Mouse (Mus musculus): ENCODE data around the gene Ly6g6d.
A peak's percentile ranks its signal among the peaks of the same experiment; 100 is the strongest.
"Not testable (repeated sequence)": the region's sequence is repeated elsewhere in the genome, so short reads cannot be mapped to it uniquely, and the experiment has no call there.

Ly6g6d gene

DNA sequence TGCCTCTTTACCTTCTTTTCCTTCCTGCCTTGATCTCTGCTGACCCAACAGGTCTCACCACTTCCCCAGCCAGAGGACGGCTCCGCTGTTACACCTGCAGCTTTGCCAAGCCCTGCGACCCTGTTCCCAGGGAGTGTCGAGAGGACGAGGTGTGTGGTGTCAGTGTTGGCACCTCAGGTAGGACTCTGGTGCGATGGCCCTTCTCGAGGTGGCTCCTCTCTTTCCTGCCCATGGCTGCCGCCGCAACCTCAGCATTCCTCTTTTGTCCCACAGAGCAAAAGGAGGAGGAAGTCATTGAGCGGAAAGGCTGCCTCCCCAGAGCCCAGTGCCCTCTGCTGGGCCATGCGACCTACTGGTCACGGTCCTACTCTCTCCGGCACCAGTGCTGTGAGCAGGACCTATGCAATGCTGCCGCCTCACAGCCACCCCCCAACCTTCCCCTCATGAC is at the start of gene Ly6g6d:
Gene Ly6g6d, minus strand, starts transcription at position 280 of the 448 bp plus-strand sequence.
- no peak for DNase-seq (ENCODE audit: low read depth, low spot score)

DNA sequence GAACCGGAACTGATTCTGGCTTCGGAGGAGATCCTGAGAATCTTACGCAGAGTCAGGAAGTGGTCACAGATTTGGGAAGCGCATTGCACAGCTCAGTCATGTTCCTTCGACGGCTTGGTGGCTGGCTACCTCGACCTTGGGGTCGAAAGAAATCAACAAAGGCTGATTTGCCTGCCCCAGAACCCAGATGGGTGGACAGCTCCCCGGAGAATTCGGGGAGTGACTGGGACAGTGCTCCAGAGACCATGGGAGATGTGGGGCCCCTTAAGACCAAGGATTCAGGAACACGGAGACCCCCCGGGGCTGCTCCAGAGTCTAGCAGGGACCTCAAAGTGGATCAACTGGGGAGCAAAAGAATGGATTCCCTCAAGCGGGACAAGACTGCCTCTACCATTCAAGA is 49.2 kb upstream of the Ly6g6d start:
- DNase-seq (ENCODE audit: low read depth, low spot score): no peak

DNA sequence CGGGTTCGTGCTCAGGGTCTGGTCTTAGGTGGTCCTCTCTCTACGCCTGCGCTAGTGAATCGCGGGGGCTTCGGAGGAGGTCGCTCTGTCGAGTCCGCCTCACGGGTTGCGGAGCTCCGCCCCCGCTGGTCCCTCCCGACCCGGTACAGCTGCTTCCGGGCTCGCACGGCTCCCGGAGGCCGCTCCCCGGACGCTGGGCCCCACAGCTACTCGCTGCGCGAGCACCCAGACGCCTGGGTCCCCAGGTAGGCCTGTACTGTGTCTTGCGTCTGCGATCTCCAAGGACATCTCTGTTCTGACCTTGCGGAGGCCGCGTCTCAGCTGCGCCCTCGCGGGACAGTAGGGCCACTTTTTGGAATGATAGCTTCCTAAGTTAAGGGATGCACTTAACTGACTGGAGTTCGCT is 48.3 kb upstream of the Ly6g6d start, which contains the start of gene D17H6S53E:
Gene D17H6S53E, plus strand, starts transcription at position 168 of the 406 bp plus-strand sequence.
- DNase-seq (ENCODE audit: low read depth, low spot score): peak; percentile 41

DNA sequence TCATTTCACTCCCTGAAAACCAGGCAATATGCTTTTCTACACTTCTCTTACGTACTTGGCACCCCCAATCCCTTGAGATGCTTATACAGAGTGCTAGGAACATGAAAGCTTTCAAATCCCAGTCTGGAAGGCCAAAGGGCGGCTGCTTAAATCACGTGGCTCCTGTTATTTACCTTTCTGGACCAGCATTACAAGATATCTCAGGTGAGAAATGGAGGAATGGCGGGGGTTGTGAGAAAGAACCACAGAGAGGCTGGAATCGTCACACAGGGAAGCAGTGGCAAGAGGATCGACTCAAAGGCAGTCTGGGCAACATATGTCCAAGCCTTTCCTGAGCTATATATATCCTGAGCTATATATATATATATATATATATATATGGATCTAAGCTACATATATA is 47.7 kb upstream of the Ly6g6d start:
- DNase-seq (ENCODE audit: low read depth, low spot score): no peak

DNA sequence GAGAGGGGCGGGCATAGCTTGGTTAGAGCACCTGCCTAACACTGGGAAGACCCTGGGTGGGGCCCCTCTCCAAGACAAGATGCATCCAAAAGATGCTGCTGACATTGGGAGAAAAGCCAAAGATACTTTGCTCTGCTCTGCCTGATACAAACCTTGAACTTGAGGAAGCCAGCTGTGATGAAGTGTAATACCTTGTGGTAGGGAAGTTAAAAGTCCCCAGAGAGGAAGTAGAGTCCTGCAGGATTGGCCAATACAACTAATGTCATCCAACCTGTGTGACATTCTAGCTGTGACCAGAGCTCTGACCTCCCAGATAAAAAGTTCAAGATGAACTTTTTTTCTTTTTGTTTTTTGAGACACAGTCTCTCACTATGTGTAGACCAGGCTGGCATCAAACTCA is 47.2 kb upstream of the Ly6g6d start:
- DNase-seq (ENCODE audit: low read depth, low spot score): no peak

DNA sequence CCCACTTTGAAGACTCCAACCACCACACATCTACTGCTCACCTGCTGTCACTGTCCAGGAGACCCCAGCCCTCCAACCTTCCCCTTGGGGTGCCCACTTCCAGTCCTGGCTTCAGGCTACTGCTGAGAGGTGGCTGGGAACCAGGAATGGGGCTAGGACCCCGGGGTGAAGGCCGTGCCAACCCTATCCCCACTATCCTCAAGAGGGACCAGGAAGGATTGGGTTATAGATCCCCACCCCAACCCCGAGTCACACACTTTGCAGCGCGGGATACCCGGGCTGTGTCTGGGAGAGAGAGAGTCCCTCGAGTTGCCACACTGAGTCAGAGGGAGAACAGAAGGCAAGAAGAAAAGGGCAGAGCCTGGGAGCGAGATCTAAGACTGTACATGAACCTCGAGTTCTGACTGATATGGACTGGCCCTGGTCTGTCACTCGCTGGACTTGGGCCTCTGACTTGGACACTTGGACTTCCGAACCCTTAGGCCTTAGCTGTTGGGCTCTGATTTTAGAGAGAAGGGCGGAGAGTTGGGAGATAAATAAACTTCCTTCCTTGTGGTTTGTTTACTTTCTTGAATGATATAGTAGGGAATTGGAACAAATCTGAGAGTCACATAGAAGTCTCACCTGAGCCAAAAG is 46.5 kb upstream of the Ly6g6d start:
- DNase-seq (ENCODE audit: low read depth, low spot score): not testable (repeated sequence)

DNA sequence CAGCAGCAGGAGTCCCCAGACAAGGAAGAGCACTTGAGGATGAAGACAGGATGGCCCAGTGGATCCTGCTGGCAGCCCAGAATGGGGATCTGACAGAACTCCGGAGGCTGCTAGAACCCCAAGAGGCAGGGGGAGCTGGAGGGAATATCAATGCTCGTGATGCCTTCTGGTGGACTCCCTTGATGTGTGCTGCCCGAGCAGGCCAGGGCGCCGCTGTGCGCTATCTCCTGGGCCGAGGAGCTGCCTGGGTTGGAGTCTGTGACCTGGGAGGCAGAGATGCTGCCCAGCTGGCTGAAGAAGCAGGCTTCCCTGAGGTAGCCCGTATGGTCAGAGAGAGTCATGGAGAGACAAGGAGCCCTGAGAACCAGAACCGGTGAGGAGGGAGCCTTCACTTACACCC is 45.4 kb upstream of the Ly6g6d start:
- DNase-seq (ENCODE audit: low read depth, low spot score): not testable (repeated sequence)

DNA sequence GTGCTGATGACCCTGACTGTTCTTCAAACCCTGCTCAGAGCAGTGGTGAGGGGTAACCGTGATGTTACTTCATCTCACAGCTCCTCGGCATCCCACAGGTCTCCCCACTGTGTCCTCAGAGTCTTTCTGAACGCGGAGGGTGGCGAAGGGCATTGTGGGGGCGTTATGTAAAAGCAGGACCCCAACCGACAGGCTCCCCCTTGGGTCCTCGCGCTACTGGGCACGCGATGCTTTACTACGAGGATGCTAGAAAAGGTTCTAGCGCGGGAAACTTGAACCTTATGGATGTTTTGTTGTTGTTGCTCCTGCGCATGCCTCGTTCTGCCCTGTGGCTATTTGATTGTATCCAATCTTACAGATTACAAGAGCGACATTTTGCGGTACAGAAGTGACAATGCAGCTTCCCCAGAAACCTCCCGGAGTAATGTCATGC is 44.0 kb upstream of the Ly6g6d start, which contains the start of gene Csnk2b:
Gene Csnk2b, minus strand, starts transcription at position 183 of the 433 bp plus-strand sequence.
- DNase-seq (ENCODE audit: low read depth, low spot score): peak; percentile 78

DNA sequence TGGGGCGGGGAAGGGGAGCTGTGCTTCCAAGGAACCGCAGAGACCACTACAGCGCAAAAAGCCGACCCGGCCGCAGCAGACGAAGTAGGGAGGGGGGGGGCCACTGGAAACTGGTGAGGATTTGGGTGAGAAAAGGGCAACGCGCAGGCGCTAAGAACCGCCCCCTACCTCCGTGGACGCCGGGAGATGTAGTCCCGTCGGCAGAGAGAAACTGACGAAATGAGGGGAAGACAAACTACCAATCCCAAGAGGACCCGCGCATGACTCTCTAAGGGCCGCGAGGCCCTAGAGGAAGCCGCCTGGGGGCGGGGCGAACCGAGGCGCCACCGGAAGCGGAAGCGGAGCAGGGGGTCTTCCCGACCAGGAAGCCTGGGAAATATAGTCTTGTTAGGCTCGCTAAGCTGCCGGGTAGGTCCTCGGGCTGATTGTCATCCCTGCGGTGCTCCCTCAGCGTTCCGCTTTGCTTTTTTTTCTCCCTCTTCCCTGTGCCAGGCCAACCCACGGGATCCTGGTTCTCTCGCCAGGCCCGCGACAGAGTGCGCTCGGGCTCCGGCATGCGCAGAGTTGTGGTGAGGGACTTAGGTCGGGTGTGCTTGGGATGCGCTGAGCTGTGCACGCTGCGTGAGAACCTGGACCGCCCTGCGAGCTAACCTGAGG is 43.4 kb upstream of the Ly6g6d start, which contains the start of gene Gpank1:
Gene Gpank1, plus strand, starts transcription at position 313 of the 657 bp plus-strand sequence.
- DNase-seq (ENCODE audit: low read depth, low spot score): peak; percentile 99

DNA sequence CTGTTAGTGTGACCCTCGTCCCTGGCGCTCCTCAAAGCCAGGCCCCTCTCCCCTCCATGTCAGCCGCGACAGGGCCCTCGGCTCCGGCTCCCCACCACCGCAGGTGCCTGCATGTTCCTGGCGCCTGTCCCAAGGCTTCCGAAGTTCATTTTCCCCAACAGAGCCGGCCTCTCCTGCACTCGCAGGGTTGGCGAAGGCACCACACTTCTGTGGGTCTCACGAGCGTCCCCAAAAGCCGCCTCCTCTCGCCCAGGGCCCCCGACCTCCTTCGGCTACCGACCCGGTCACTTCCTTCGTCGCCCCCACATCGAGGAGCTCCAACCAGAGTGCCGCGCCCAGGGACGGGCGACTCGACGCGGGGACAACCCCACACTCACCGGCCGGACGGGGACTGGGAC is 42.9 kb upstream of the Ly6g6d start:
- no peak for DNase-seq (ENCODE audit: low read depth, low spot score)

DNA sequence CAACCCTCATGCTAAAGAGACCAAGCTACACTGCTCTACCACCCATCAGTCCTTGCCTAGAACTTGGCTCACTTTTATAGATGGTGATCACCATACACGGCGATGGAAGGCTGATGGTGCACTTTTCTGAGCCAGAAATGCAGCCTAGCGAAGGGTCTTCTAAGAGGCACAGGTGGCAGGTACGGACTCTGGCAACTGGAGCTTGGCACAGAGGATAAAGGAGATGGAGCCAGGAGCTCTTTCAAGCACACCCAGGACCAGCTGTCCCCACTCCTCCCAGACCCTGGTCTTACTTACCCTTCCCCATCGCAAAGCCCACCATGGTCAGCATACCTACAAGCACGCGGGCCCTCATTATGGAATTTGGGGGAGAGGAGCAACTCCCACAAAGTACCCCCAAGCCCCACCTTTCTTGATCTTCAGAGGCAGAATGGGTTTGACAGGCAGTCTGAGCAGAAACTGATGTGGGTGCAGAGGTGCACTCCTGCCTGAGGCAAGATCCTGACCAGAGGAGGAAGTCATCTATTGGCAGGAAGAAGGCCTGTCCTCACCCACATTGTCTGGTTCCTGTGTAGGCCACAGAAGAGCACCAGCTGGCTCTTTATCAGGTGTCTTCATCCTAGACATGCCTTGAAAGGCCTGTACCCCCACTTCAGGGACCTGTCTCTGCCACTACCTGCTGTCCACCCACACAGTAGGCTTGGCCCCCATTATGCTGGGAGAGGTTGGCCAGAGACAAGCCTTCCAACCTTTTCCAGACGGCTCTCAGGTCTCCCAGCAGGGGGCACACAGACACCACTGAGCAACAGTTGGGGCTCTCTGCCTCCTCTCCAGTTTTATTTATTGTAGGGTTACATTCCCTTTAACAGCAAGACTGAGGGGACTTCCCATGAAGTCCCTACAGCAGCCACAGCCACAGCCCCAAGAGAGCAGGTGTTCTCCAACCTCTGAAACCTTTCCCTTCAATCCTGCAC is 37.5 kb upstream of the Ly6g6d start, which contains the start of gene Ly6g5b:
Gene Ly6g5b, minus strand, starts transcription at position 383 of the 974 bp plus-strand sequence.
- DNase-seq (ENCODE audit: low read depth, low spot score): peak; percentile 34

DNA sequence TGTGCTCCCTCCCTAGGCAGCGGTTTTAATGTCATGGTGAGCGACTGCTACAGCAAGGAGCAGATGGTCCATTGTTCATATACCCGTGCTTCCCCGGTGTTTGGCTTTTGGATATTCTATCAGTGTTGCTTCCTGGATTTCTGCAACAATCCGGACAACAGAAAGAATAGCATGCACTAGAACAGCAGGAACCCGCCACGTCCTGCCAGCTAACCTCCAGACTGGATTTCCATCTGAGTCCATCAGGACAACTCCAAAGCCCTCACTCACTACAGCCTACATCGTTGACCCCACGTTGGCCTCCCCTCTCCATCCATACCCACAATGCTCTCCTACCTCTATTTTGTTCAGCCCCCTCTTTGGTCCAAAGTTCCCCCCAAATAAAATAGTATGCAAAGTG is 33.9 kb upstream of the Ly6g6d start:
- DNase-seq (ENCODE audit: low read depth, low spot score): no peak

DNA sequence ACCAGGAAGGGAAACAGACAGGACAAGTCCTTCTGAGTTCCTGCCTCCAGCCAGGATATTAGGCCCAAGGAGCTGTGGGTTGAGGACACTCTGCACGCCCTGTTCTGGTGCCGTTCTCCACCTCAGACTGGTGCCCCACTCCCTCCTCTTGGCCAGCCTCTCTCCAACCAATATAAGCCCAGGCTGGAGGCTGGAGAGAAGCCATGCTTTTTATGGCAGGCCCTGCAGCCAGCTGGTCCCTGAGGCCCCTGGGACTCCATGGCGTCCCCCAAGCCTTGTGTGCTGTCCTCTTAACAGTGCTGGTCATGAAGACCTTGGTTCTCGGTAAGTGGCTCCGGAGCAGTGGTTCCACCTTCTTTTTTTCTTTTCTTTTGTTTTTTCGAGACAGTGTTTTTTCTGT is 30.2 kb upstream of the Ly6g6d start, which contains the start of gene Ly6g5c:
Gene Ly6g5c, plus strand, starts transcription at position 183 of the 400 bp plus-strand sequence.
- no peak for DNase-seq (ENCODE audit: low read depth, low spot score)

DNA sequence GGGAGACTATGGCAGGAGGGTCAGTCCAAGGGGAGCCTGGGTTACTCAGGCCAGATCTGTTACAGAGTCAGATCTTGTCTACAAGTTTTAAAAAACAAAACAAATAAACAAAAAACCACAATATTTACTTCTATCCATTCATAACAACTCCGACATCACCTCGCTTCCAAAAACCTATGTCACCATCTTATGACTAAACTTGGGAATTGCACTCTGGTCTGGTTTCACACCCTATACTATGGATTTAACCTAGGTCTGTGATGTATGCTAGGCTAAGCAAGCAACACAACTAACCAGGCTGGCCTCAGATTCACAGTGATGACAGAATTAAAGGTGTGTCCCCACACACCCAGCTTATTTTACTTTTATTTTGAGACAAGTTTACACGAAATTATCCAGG is 28.7 kb upstream of the Ly6g6d start:
- DNase-seq (ENCODE audit: low read depth, low spot score): no peak

DNA sequence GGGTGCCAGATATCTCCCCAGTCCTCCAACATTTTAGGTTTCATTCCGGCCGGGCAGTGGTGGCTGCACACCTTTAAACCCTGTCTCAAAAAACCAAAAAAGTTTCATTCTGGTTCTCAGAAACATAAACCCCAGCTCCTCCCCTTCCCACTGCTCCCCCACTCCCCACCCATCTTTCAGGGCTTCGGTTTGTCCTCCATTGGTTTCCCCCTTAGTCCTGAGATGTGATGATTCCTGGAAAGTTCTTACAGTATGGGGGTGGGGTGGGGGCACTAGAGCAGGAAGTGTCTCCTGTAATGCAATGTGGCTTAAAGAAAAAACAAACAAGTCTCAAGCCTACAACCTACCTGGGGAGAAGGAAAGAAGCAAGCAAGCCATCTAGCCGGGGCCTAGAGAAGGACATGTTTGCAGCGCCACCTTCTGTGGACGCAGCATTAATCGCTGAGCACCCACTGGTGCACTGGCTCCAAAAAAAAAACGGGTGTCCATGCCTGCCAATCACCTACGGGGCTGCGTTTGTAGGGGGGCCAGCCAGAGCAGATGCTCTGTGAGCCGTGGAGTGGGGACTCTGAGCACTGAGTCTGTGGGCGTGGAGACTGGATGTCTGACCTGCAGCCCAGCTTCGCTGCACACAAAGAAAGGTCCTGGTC is 28.0 kb upstream of the Ly6g6d start:
- peak; percentile 54 for DNase-seq (ENCODE audit: low read depth, low spot score)

DNA sequence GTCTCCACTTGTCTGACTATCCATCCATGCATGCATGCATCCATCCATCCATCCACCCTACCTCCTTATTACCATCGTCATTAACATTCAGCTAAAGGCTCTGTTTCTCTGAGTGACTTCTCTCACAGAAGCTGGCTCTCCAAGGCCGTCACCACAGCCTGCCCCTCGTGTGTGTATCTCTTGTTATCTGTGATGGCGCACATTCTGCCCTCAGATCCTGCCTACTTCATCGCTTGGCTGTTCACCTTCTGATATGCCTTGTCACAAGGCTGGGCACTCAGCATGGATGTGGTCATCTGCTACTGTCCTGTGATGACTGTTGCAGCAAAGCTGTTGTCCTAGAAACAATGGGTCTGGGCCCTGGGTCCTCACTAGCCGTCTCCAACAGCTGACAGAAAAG is 26.9 kb upstream of the Ly6g6d start:
- DNase-seq (ENCODE audit: low read depth, low spot score): no peak

DNA sequence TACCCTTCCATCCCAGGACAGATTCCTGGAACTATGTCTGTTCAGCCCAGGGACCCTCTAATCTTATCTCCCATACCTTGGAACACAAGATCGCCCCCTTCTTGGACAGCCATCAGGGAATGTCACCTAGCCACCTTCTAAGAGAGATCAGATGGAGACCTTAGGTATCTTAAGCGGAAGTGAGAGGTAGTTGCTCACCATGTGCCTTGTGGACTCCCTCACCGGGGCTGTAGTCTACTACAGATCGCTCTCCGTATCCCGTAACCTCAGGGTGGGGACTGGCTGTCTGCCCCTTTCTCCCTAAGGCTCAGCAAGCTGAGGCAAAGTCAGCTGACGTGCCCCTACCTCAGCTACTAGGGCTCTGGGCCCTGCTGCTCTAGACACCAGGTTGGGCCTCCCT is 26.2 kb upstream of the Ly6g6d start:
- DNase-seq (ENCODE audit: low read depth, low spot score): no peak

DNA sequence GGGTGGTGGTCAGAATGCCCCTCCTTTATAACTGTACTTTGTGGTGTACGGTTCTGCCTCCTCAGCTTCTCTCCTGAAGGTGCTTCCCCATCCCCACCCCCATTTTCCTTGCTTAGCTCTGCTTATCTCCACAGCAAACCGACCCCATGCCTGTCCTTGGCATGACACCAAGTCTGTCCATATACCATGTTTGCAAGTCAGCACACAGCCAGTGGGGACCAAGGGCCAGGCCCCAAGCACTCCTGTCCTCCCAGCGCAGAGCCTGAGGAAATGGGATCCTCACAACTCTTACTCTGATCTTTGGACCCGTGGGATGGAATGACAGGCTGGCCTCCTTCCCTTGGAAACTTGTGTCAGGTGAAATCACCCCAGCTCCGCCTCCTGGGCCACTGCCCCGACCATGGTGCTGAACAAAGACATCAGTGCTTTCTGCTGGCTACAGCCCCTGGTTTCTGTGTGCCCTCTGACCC is 25.4 kb upstream of the Ly6g6d start:
- DNase-seq (ENCODE audit: low read depth, low spot score): no peak

DNA sequence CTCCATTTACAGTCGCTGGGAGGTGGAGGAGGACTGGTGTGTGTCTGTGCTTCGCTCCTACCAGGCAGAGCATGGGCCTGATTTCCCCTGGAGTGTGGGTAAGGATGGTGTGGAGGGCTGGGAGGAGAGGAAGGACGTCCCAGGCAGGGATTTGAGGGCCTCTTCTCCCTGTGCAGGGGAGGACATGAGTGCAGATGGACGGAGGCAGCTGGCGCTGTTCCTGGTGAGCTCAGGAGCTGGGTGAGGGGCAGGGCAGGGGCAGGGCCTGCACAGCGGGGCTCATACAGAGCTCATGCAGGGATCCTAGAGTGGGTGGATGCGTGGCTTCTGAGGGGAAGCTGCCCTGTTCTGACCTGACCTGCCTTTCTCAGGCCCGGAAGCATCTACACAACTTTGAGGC is 24.4 kb upstream of the Ly6g6d start:
- DNase-seq (ENCODE audit: low read depth, low spot score): no peak

DNA sequence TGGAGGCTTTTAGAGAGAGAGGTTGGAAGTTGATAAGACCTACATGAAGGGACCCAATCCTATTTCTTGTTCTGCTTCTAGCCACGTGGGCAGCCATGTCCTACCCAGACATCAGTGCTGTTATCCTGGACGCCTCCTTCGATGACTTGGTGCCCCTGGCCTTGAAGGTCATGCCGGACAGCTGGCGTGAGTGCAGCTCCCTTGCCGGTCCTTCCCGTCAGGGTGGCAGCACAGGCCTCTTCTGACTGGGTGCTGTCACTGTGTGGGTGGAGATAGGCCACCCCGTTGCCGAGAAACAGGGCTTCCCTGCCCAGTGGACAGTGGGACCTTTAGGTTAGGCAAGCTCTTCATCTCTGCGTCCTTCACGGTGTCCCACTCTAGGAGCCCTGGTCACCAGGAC is 23.3 kb upstream of the Ly6g6d start:
- DNase-seq (ENCODE audit: low read depth, low spot score): no peak

DNA sequence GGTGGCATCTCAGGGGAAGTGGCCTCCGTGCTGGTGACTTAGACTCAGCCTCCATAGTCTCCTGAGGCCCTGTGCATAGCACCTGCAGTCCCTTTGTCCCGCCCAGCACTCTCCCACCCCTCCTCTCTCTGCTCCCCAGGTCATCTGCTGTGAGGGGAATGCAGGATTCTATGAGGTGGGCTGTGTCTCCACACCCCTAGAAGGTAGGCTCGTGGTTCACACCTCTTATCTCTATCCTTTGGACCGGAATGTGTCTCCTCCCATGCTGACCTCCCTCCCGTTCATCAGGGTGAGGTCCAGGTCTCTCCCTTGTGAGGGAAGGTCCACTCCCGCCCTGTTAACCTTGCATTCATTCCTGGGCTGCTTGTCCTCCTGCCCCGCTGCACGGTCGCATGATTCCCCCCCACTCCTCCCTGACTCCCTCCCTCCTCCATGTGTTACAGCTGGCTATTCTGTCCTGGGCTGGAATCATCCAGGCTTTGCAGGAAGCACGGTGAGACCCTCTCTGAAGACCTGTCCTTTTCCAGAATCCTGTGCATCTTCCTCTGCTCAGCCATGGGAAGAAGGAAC is 22.4 kb upstream of the Ly6g6d start:
- no peak for DNase-seq (ENCODE audit: low read depth, low spot score)

All from ES-CJ7 (cell line).